Mouse (Mus musculus) urinary bladder, postnatal 0 days (tissue): Measurements from ENCODE around the gene Zfp748. TPM values are rescaled to one million over a fixed set of nuclear protein-coding genes. Genes with fewer than 3 reads are reported as not detected.

Source experiments
- polyA plus RNA-seq: library from polyadenylated mRNA; unstranded; fragments of >200 nt; fragmentation: Nextera tagmentation; extraction: Ambion mirVana; gene quantifications from 2 replicates; pipeline ENCODE4 v1.2.1, GENCODE M21; 2015

Gene Zfp748
- 4.0 and 5.1 TPM in 2 replicates for polyA plus RNA-seq

DNA sequence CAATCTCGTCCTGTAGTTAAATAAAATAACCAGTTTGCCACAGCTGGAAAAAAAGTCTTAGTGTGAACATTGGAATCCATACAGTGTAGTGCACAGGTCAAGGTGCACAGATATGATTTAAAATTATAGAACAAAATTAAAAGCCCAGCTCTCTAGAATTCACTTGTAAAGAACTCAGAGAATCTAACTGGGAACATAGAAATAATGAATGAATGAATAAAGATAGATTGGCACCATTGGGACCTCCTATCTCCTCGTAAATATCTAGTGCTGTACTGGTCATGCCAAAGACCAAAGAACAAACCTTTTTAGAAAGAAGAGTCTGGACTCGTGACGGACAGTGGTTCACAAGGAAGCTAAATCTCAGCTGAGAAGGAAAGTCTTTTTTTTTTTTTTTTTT, at the start of gene Zfp748:
Zfp748 (minus strand) TSS at position 101 of the 400 bp plus-strand sequence.

DNA sequence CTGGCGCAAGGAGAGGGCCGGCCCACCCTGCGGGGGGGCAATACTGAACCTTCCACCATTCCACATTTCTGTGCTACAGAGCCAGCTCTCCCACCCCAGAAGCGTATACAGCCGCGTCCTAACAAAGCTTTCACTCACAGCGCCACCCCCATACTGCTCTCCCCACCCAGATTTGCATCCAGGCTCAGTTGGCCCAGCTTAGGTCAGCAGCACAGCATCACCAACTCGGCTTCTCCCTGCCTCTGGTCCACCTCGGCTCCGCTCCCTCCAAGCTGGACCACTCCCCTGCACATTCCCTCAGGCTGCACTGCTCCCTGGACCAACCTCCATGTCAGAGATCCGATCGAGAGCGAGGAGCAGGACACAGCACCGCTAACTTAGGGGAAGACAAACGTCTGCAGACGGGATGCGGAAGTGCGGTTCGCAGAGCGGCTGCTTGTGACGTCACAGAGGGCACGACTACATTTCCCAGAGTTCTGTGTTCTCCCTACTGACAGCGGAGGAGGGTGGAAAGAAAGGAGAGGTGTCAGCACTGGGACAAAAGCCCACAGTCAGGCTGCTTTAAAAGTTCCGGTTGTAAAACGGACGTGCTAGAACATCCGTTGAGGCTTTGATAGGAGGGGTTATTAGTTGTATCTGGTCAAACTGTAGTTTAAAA, 27.7 kb downstream of the Zfp748 start, which contains the start of the genes Gm26965 and Zfp87:
Gm26965 (minus strand) TSS at position 399 of the 658 bp plus-strand sequence.
Zfp87 (minus strand) TSS at position 425 of the 658 bp plus-strand sequence.

DNA sequence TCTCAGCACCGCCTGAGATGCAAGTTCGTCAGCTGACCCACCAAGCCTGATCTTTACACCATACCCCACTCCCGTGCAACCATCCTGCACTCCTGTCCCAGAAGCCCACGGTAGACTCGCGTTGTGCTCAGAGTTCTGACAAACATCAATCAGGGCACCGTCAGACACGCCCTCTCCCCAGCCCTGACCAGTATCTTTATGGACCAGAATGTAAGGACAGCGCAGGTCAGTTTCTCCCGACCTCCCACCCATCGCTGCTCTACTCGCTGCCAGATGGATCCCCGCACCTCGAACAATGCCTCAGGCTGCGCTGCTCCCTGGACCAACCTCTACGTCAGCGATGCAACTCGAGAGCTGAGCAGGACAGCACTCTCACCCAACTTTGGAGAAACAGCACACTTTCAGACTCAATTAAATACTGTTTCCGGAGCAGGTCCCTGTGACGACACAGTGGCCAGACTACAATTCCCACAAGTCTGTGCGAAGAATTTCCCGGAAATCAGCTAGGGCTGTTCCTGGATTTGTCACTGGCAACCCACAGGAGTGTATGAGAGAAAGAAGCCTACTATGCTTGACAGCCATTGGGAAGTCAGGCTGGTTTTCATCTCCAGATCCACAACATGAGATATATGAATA, 53.4 kb downstream of the Zfp748 start, which contains the start of gene Zfp58:
Zfp58 (minus strand) TSS at position 472 of the 636 bp plus-strand sequence.

Other genes with a start within 250 kb of the Zfp748 start
- 0.30 TPM in 1 of 2 replicates, not detected in the other for gene Zfp457, start 247.3 kb downstream of the Zfp748 start, polyA plus RNA-seq
- gene Zfp595, start 221.3 kb downstream of the Zfp748 start, polyA plus RNA-seq = 1.1 TPM in 2 replicates
- gene Gm28044, start 193.3 kb downstream of the Zfp748 start, polyA plus RNA-seq = 0.52 TPM in 1 of 2 replicates, not detected in the other
- gene Zfp953, start 193.2 kb downstream of the Zfp748 start, polyA plus RNA-seq = 0.45 and 0.47 TPM in 2 replicates
- gene Gm28041, start 178.1 kb downstream of the Zfp748 start, polyA plus RNA-seq = 0.22 and 0.26 TPM in 2 replicates
- gene Zfp456, start 178.0 kb downstream of the Zfp748 start, polyA plus RNA-seq = 0.43 and 0.44 TPM in 2 replicates
- 3.5 and 3.6 TPM in 2 replicates for gene Zfp429, start 154.0 kb downstream of the Zfp748 start, polyA plus RNA-seq
- gene Zfp459, start 132.4 kb downstream of the Zfp748 start, polyA plus RNA-seq = 0.48 and 1.3 TPM in 2 replicates
- 4.8 and 5.0 TPM in 2 replicates for gene Zfp874a, start 102.2 kb downstream of the Zfp748 start, polyA plus RNA-seq
- 1.7 and 1.9 TPM in 2 replicates for gene Zfp874b, start 69.6 kb downstream of the Zfp748 start, polyA plus RNA-seq
- 5.0 and 5.2 TPM in 2 replicates for gene Zfp58, start 53.3 kb downstream of the Zfp748 start, polyA plus RNA-seq
- not detected in 2 replicates for gene Gm26965, start 27.7 kb downstream of the Zfp748 start, polyA plus RNA-seq
- gene Zfp87, start 27.7 kb downstream of the Zfp748 start, polyA plus RNA-seq = 26.4 and 29.8 TPM in 2 replicates
- gene Zfp729b, start 55.9 kb upstream of the Zfp748 start, polyA plus RNA-seq = 1.7 and 1.9 TPM in 2 replicates
- gene Gm49345, start 83.9 kb upstream of the Zfp748 start, polyA plus RNA-seq = 0.70 TPM in 1 of 2 replicates, not detected in the other
- 1.1 and 1.5 TPM in 2 replicates for gene Zfp729a, start 84.0 kb upstream of the Zfp748 start, polyA plus RNA-seq
- gene Zfp738, start 133.2 kb upstream of the Zfp748 start, polyA plus RNA-seq = 5.9 and 6.5 TPM in 2 replicates
- 2.1 and 2.9 TPM in 2 replicates for gene Zfp65, start 175.3 kb upstream of the Zfp748 start, polyA plus RNA-seq
- 2.0 and 2.3 TPM in 2 replicates for gene Zfp85, start 201.4 kb upstream of the Zfp748 start, polyA plus RNA-seq
- gene Zfp493, start 225.9 kb upstream of the Zfp748 start, polyA plus RNA-seq = 0.45 and 0.72 TPM in 2 replicates